Mouse (Mus musculus): ENCODE results near the gene Dmrt1. TPM values are rescaled to one million over a fixed set of nuclear protein-coding genes. Genes with fewer than 3 reads are reported as not detected.

Gene Dmrt1
- polyA plus RNA-seq, 2 experiments = not detected

DNA sequence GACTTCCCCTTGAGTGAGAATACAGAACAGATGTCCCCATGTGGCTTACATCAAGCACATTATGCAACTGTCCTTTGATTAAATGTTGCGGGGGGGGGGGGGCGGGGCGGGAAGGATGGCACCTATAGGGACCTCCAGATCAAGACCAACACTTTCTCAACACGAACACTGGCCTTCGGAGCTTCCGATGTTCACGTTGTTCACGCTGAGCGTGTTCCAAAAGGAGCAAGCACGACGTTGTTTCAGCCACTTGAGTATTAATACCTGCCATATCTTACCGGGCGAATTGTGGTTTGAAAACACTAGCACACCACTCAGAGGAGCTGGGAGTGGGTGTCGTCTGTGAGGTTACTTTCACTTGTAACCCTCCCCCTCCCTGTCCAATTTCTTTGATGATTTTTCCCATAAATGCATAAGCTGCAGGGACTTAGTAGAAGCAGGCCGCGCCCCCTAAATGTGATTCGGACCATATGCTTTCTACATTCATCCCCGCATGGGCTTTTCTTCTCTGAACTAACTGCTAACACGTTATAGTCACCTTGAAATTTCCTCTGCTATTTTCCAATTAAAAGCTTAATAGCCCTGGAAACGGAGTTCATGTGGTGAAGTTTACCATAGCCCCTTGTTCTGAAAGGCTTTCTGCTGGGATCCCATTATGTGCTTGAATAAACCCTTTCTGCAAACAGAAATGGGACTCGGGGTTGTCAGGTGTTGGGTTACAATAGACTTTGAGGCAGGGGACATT lies 102.2 kb downstream of the Dmrt1 start:
- TF ChIP-seq EP300 (IDR thresholded peaks at IDR 0.05; ENCODE audit: low read depth) (no peak), CTCF (IDR thresholded peaks at IDR 0.05; ENCODE audit: low read depth) (no peak)
- Histone ChIP-seq H3K9me3 (ENCODE audit: control insufficient read depth, low read length) (no peaks in the 10 kb centered on the region), H3K27me3 (ENCODE audit: control insufficient read depth, insufficient read depth, low read length) (peaks cover 98% of the 10 kb centered on the region), H3K4me2 (ENCODE audit: low read depth) (no peak overlapping the region), H3K27ac (no peak overlapping the region), H3K36me3 (replicated peaks; ENCODE audit: control insufficient read depth, insufficient read depth, low read depth) (no peaks in the 10 kb centered on the region), H3K9ac (replicated peaks) (no peak overlapping the region), H3K4me1 (replicated peaks; ENCODE audit: control insufficient read depth in 2 of 2, insufficient read depth in 2 of 2, low read length in 1 of 2) (peaks cover 0 to 2% of the 10 kb centered on the region in 2 experiments; a peak in 2 of 4 replicates), H3K4me3 (ENCODE audit: insufficient read depth in 1 of 2, low read depth in 2 of 2, low read length in 2 of 2) (no peak overlapping the region)
- no peak for ATAC-seq (ENCODE audit: insufficient read depth)
- 2% methylated on average over 21 of the region's 21 CpGs for WGBS (ENCODE audit: insufficient replicate concordance)
- no peak for DNase-seq (ENCODE audit: low read depth in 3 of 3, low spot score in 3 of 3)

DNA sequence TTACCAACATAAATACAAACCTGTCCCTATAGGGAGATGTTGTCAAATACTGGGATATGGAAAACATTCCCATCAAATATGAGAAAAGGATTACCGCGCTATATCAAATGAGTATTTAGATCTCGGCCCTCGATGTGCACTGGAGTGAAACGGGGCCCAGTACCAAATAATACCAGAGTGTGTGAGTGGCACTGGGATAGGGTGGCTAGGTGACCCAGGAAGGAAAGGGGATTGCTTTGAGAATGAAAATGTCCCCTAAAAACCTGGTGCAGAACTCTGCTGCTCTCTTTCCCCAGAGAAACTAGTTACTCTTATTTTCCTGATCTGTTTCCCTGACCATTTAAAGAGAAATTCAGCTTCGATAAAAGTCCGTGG lies 102.8 kb downstream of the Dmrt1 start:
- 6% methylated on average over 7 of the region's 7 CpGs for WGBS (ENCODE audit: insufficient replicate concordance)
- DNase-seq (ENCODE audit: low read depth in 3 of 3, low spot score in 3 of 3) = no peak
- Histone ChIP-seq H3K27me3 (ENCODE audit: control insufficient read depth, insufficient read depth, low read length) (peaks cover 100% of the 10 kb centered on the region), H3K9me3 (ENCODE audit: control insufficient read depth, low read length) (no peaks in the 10 kb centered on the region), H3K9ac (replicated peaks) (no peak overlapping the region), H3K4me1 (replicated peaks; ENCODE audit: control insufficient read depth in 2 of 2, insufficient read depth in 2 of 2, low read length in 1 of 2) (peaks cover 0 to 2% of the 10 kb centered on the region in 2 experiments; a peak in 2 of 4 replicates), H3K4me3 (ENCODE audit: insufficient read depth in 1 of 2, low read depth in 2 of 2, low read length in 2 of 2) (no peak overlapping the region), H3K4me2 (ENCODE audit: low read depth) (no peak overlapping the region), H3K27ac (no peak overlapping the region), H3K36me3 (replicated peaks; ENCODE audit: control insufficient read depth, insufficient read depth, low read depth) (no peaks in the 10 kb centered on the region)
- TF ChIP-seq EP300 (IDR thresholded peaks at IDR 0.05; ENCODE audit: low read depth) (no peak), CTCF (IDR thresholded peaks at IDR 0.05; ENCODE audit: low read depth) (no peak)
- ATAC-seq (ENCODE audit: insufficient read depth) = no peak

DNA sequence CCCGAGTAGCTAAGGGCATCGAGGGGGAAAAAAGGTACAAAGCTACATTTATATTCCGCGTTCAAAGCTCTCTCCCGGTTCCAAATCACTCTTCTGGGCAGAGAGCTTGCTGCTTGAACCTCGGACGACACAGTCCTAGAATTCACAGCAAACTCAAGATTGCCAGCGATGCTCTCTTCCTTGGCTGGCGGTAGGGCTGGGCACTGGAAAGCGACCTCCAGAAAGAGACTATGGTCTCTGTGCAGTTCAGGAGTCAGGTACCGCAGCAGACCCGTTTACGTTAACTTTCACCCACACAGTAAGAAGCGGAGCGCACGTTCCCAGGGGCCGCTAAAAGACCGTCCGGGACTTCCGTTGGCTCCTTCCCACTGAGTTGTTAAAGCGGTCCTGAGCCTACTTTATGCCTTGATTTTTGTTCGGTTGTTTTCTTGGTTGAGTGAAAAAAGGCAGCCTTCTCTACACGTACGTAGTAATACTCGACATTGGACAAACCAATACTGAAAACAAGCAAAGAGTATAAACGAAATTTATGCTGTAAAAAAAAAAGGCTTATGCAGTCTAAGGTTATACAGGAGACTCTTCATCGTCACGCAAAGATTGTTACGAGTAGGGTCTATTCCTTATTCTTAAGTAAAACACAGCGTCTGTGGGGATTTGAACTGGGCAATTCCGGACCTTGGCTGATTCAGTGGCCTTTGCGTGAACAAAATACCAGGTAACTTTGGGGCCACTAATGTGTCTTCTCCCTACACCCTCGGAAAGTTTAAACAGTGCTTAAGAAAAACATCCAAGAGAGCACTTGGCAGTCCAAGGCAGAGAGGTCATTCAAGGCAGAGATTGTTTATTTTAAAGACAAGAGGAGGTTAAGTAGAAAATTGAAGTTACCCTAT lies 103.8 kb downstream of the Dmrt1 start:
- Histone ChIP-seq H3K4me1 (replicated peaks; ENCODE audit: control insufficient read depth in 2 of 2, insufficient read depth in 2 of 2, low read length in 1 of 2) (peaks cover 0 to 2% of the 10 kb centered on the region in 2 experiments; a peak in 2 of 4 replicates), H3K4me2 (ENCODE audit: low read depth) (no peak overlapping the region), H3K9ac (replicated peaks) (no peak overlapping the region), H3K9me3 (ENCODE audit: control insufficient read depth, low read length) (no peaks in the 10 kb centered on the region), H3K27ac (no peak overlapping the region), H3K36me3 (replicated peaks; ENCODE audit: control insufficient read depth, insufficient read depth, low read depth) (no peaks in the 10 kb centered on the region), H3K27me3 (ENCODE audit: control insufficient read depth, insufficient read depth, low read length) (peaks cover 99% of the 10 kb centered on the region), H3K4me3 (ENCODE audit: insufficient read depth in 1 of 2, low read depth in 2 of 2, low read length in 2 of 2) (no peak overlapping the region)
- ATAC-seq (ENCODE audit: insufficient read depth) (no peak), DNase-seq (ENCODE audit: low read depth in 3 of 3, low spot score in 3 of 3) (no peak)
- 2% methylated on average over 33 of the region's 33 CpGs for WGBS (ENCODE audit: insufficient replicate concordance)
- TF ChIP-seq EP300 (IDR thresholded peaks at IDR 0.05; ENCODE audit: low read depth) = no peak

DNA sequence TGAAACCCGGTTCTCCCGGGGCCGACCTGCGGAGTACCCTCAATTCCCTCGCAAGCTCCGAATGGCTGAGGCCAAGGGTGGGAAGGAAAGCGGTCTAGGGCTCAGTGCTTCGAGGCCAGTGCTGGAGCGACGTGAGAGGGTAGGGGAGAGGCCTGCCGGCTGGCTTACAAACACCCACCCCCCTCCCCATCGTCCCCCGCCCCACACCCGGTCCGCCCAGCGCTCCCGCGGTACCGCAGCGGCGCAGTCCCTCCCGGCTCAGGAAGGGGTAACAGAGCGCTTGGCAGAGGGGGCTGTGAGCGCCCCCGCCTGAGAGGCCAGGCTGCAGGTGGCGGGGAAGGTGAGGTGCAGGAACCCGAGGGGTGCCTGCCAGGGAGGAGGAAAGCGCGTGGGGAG lies 104.6 kb downstream of the Dmrt1 start, which contains the start of gene Dmrt3:
Dmrt3 (plus strand) TSS at position 287 of the 396 bp plus-strand sequence.
- peak within 1 kb of the TSS in 1 of 2 experiments; percentile 15; a peak in 1 of 4 replicates for H3K4me3 ChIP-seq (ENCODE audit: insufficient read depth in 1 of 2, low read depth in 2 of 2, low read length in 2 of 2)
- no peak for TF ChIP-seq EP300 (IDR thresholded peaks at IDR 0.05; ENCODE audit: low read depth)
- TF ChIP-seq CTCF (IDR thresholded peaks at IDR 0.05; ENCODE audit: low read depth) = no peak
- DNase-seq (ENCODE audit: low read depth in 3 of 3, low spot score in 3 of 3) = no peak
- peak within 1 kb of the TSS; percentile 22 for H3K4me2 ChIP-seq (ENCODE audit: low read depth)
- no peak within 1 kb of the TSS for H3K27ac ChIP-seq
- H3K27me3 ChIP-seq (ENCODE audit: control insufficient read depth, insufficient read depth, low read length) = peaks cover 94% of the 10 kb centered on the region
- H3K9me3 ChIP-seq (ENCODE audit: control insufficient read depth, low read length) = no peaks in the 10 kb centered on the region
- no peak within 1 kb of the TSS for H3K9ac ChIP-seq (replicated peaks)
- no peak for ATAC-seq (ENCODE audit: insufficient read depth)
- under 1% methylated on average over 25 of the region's 29 CpGs for WGBS (ENCODE audit: insufficient replicate concordance)
- H3K4me1 ChIP-seq (replicated peaks; ENCODE audit: control insufficient read depth in 2 of 2, insufficient read depth in 2 of 2, low read length in 1 of 2) = peaks cover 0 to 2% of the 10 kb centered on the region in 2 experiments; a peak in 2 of 4 replicates
- H3K36me3 ChIP-seq (replicated peaks; ENCODE audit: control insufficient read depth, insufficient read depth, low read depth) = no peaks in the 10 kb centered on the region

Measured in liver, embryonic 14.5 days (tissue).